Mouse (Mus musculus): ENCODE results near the gene Eif2d. TPM values are rescaled to one million over a fixed set of nuclear protein-coding genes. Genes with fewer than 3 reads are reported as not detected.
A peak's percentile ranks its signal among the peaks of the same experiment; 100 is the strongest.
"Not testable (repeated sequence)": the region's sequence is repeated elsewhere in the genome, so short reads cannot be mapped to it uniquely, and the experiment has no call there.

Eif2d gene
- polyA plus RNA-seq, 1 experiment from 2014 or later = 36.3 TPM

GRCm38 (mm10) chr1:131149496-131149895, 3.5 kb upstream of the Eif2d start:
- Histone ChIP-seq H3K9me3 (ENCODE audit: low read length) (no peaks in the 10 kb centered on the region), H3K36me3 (ENCODE audit: insufficient read depth, low read length) (no peaks in the 10 kb centered on the region), H3K27ac (ENCODE audit: low read length) (no peak overlapping the region), H3K4me1 (ENCODE audit: insufficient read depth, low read depth, low read length) (peaks cover 8% of the 10 kb centered on the region; the same call in 1 of the 2 replicates), H3K4me3 (ENCODE audit: low read depth, low read length) (no peak overlapping the region), H3K9ac (replicated peaks; ENCODE audit: low read depth) (no peak overlapping the region), H3K4me2 (replicated peaks; ENCODE audit: low read depth, low read length) (no peak overlapping the region), H3K27me3 (replicated peaks; ENCODE audit: insufficient read depth, low read length) (no peaks in the 10 kb centered on the region)
- no peak for ATAC-seq
- WGBS = 81% methylated on average over 1 of the region's 1 CpGs
- DNase-seq (ENCODE audit: low spot score) = no peak
- TF ChIP-seq CTCF (IDR thresholded peaks at IDR 0.05) (no peak), EP300 (IDR thresholded peaks at IDR 0.05) (no peak)

- Histone ChIP-seq H3K9ac (replicated peaks; ENCODE audit: low read depth) (no peak overlapping the region), H3K4me3 (ENCODE audit: low read depth, low read length) (no peak overlapping the region), H3K36me3 (ENCODE audit: insufficient read depth, low read length) (0 out of 2 replicates have a peak, but pooled peaks cover 5% of the 10 kb centered on the region), H3K27me3 (replicated peaks; ENCODE audit: insufficient read depth, low read length) (no peaks in the 10 kb centered on the region), H3K4me2 (replicated peaks; ENCODE audit: low read depth, low read length) (no peak overlapping the region), H3K9me3 (ENCODE audit: low read length) (no peaks in the 10 kb centered on the region), H3K27ac (ENCODE audit: low read length) (no peak overlapping the region), H3K4me1 (ENCODE audit: insufficient read depth, low read depth, low read length) (peaks cover 8% of the 10 kb centered on the region; the same call in 1 of the 2 replicates)
- WGBS = 62% methylated on average over 2 of the region's 2 CpGs
- ATAC-seq = no peak
- TF ChIP-seq CTCF (IDR thresholded peaks at IDR 0.05) (peak; percentile 93), EP300 (IDR thresholded peaks at IDR 0.05) (no peak)
- DNase-seq (ENCODE audit: low spot score) = peak; percentile 59
Observed at GRCm38 (mm10) chr1:131155456-131155855, 2.5 kb downstream of the Eif2d start.

- H3K27ac ChIP-seq (ENCODE audit: low read length); H3K4me3 ChIP-seq (ENCODE audit: low read depth, low read length); H3K9me3 ChIP-seq (ENCODE audit: low read length); DNase-seq (ENCODE audit: low spot score); H3K4me1 ChIP-seq (ENCODE audit: insufficient read depth, low read depth, low read length); H3K27me3 ChIP-seq (replicated peaks; ENCODE audit: insufficient read depth, low read length); H3K9ac ChIP-seq (replicated peaks; ENCODE audit: low read depth); H3K4me2 ChIP-seq (replicated peaks; ENCODE audit: low read depth, low read length): not testable (repeated sequence)
- WGBS = 65% methylated on average over 3 of the region's 3 CpGs
- ATAC-seq = peak; percentile 58
- H3K36me3 ChIP-seq (ENCODE audit: insufficient read depth, low read length) = peaks cover 15% of the 10 kb centered on the region; the same call in 1 of the 2 replicates
Observed at GRCm38 (mm10) chr1:131159573-131160327, 6.8 kb downstream of the Eif2d start.

GRCm38 (mm10) chr1:131161091-131161490, 8.1 kb downstream of the Eif2d start:
- Histone ChIP-seq H3K27me3 (replicated peaks; ENCODE audit: insufficient read depth, low read length) (no peaks in the 10 kb centered on the region), H3K9me3 (ENCODE audit: low read length) (no peaks in the 10 kb centered on the region), H3K4me1 (ENCODE audit: insufficient read depth, low read depth, low read length) (no peaks in the 10 kb centered on the region), H3K4me2 (replicated peaks; ENCODE audit: low read depth, low read length) (no peak overlapping the region), H3K4me3 (ENCODE audit: low read depth, low read length) (no peak overlapping the region), H3K9ac (replicated peaks; ENCODE audit: low read depth) (no peak overlapping the region), H3K27ac (ENCODE audit: low read length) (no peak overlapping the region), H3K36me3 (ENCODE audit: insufficient read depth, low read length) (peaks cover 23% of the 10 kb centered on the region; the same call in 1 of the 2 replicates)
- ATAC-seq (peak; percentile 69), DNase-seq (ENCODE audit: low spot score) (no peak)
- 60% methylated on average over 11 of the region's 11 CpGs for WGBS
- TF ChIP-seq EP300 (IDR thresholded peaks at IDR 0.05) (no peak), CTCF (IDR thresholded peaks at IDR 0.05) (no peak)

GRCm38 (mm10) chr1:131164427-131164826, 11.4 kb downstream of the Eif2d start:
- Histone ChIP-seq H3K9me3 (ENCODE audit: low read length) (no peaks in the 10 kb centered on the region), H3K27ac (ENCODE audit: low read length) (no peak overlapping the region), H3K4me2 (replicated peaks; ENCODE audit: low read depth, low read length) (no peak overlapping the region), H3K4me3 (ENCODE audit: low read depth, low read length) (no peak overlapping the region), H3K27me3 (replicated peaks; ENCODE audit: insufficient read depth, low read length) (no peaks in the 10 kb centered on the region), H3K9ac (replicated peaks; ENCODE audit: low read depth) (no peak overlapping the region), H3K36me3 (ENCODE audit: insufficient read depth, low read length) (peaks cover 38% of the 10 kb centered on the region), H3K4me1 (ENCODE audit: insufficient read depth, low read depth, low read length) (no peaks in the 10 kb centered on the region)
- TF ChIP-seq CTCF (IDR thresholded peaks at IDR 0.05) (no peak), EP300 (IDR thresholded peaks at IDR 0.05) (no peak)
- 80% methylated on average over 6 of the region's 6 CpGs for WGBS
- ATAC-seq (no peak), DNase-seq (ENCODE audit: low spot score) (no peak)

- TF ChIP-seq CTCF (IDR thresholded peaks at IDR 0.05) (no peak), EP300 (IDR thresholded peaks at IDR 0.05) (no peak)
- DNase-seq (ENCODE audit: low spot score) (no peak), ATAC-seq (no peak)
- no peak overlapping the region for H3K9ac ChIP-seq (replicated peaks; ENCODE audit: low read depth)
- H3K4me1 ChIP-seq (ENCODE audit: insufficient read depth, low read depth, low read length) = no peaks in the 10 kb centered on the region
- no peaks in the 10 kb centered on the region for H3K27me3 ChIP-seq (replicated peaks; ENCODE audit: insufficient read depth, low read length)
- no peak overlapping the region for H3K4me2 ChIP-seq (replicated peaks; ENCODE audit: low read depth, low read length)
- no peak overlapping the region for H3K27ac ChIP-seq (ENCODE audit: low read length)
- 96% methylated on average over 10 of the region's 10 CpGs for WGBS
- H3K36me3 ChIP-seq (ENCODE audit: insufficient read depth, low read length) = peaks cover 52% of the 10 kb centered on the region
- H3K4me3 ChIP-seq (ENCODE audit: low read depth, low read length) = no peak overlapping the region
- H3K9me3 ChIP-seq (ENCODE audit: low read length) = no peaks in the 10 kb centered on the region
Observed at GRCm38 (mm10) chr1:131167612-131168011, 14.6 kb downstream of the Eif2d start.
